Mouse (Mus musculus) stomach, postnatal 0 days (tissue): ENCODE data around the gene Ripply1. TPM values are rescaled to one million over a fixed set of nuclear protein-coding genes. Genes with fewer than 3 reads are reported as not detected.

Source experiments
- ATAC-seq: fragments of 200-750 bp; cut with Nextera tagmentation; 2 replicates; pipeline ENCODE4 v1.8.0; 2017; ENCODE audit not compliant: low FRiP score, low TSS enrichment
- DNase-seq: peaks from one replicate; pipeline ENCODE4 v3.0.0-alpha.2; 2016; ENCODE audit warnings: low spot score
- H3K27ac ChIP-seq: fragments of 300-500 bp; sonication (generic); replicated peaks from 2 replicates; pipeline ENCODE4 v1.5.1; 2014; ENCODE audit warnings: mild to moderate bottlenecking, control low read depth
- H3K27me3 ChIP-seq: fragments of 300-500 bp; sonication (generic); 2 replicates; pipeline ENCODE4 v1.6.1; 2014; ENCODE audit warnings: low read length; ENCODE audit not compliant: control insufficient read depth, insufficient read depth
- H3K36me3 ChIP-seq: fragments of 300-500 bp; sonication (generic); 2 replicates; pipeline ENCODE4 v1.6.1; 2014; ENCODE audit warnings: low read length, mixed read lengths; ENCODE audit not compliant: control insufficient read depth, insufficient read depth
- H3K4me1 ChIP-seq: fragments of 300-500 bp; sonication (generic); replicated peaks from 2 replicates; pipeline ENCODE4 v1.6.1; 2014; ENCODE audit warnings: antibody characterized with exemption; ENCODE audit not compliant: control insufficient read depth, insufficient read depth
- H3K4me2 ChIP-seq: fragments of 300-500 bp; sonication (generic); replicated peaks from 2 replicates; pipeline ENCODE4 v1.6.1; 2014; ENCODE audit warnings: low read depth, mild to moderate bottlenecking, control low read depth, moderate library complexity
- H3K4me3 ChIP-seq: fragments of 300-500 bp; sonication (generic); 2 replicates; pipeline ENCODE4 v1.5.1; 2014; ENCODE audit warnings: low read depth, low read length, control low read depth
- H3K9ac ChIP-seq: fragments of 300-500 bp; sonication (generic); 2 replicates; pipeline ENCODE4 v1.6.1; 2014; ENCODE audit warnings: mild to moderate bottlenecking, low read length, control low read depth, mixed read lengths
- H3K9me3 ChIP-seq: fragments of 300-500 bp; sonication (generic); 2 replicates; pipeline ENCODE4 v1.6.1; 2016; ENCODE audit warnings: low read length; ENCODE audit not compliant: control insufficient read depth
- CTCF ChIP-seq: IDR thresholded peaks from 2 replicates; pipeline ENCODE4 v1.5.1; 2016; ENCODE audit warnings: antibody characterized with exemption, low read depth, mild to moderate bottlenecking, moderate library complexity
- EP300 ChIP-seq: optimal IDR thresholded peaks from 2 replicates; pipeline ENCODE3; 2016; ENCODE audit warnings: antibody characterized with exemption
- WGBS: fragments of 180-500 bp; shearing (Covaris S2); extraction: QIAGEN DNeasy Blood & Tissue Kit; methylation state at CpG from one replicate; pipeline ENCODE4 v1.1.7; 2014; 5-methylcytosine and 5-hydroxymethylcytosine counted together
- polyA plus RNA-seq: library from polyadenylated mRNA; unstranded; fragments of >200 nt; fragmentation: Nextera tagmentation; extraction: Ambion mirVana; gene quantifications from 2 replicates; pipeline ENCODE4 v1.2.1, GENCODE M21; 2015

The Ripply1 gene
- not detected in 2 replicates for polyA plus RNA-seq

GRCm38 (mm10) chrX:139782278-139783044 lies at the start of gene Ripply1:
Ripply1 (minus strand) TSS chrX:139782353.
- Histone ChIP-seq H3K36me3 (no peaks in the 10 kb centered on the region), H3K27ac (no peak within 1 kb of the TSS), H3K9ac (no peak within 1 kb of the TSS), H3K9me3 (no peaks in the 10 kb centered on the region), H3K4me1 (no peaks in the 10 kb centered on the region), H3K4me3 (no peak within 1 kb of the TSS), H3K27me3 (no peaks in the 10 kb centered on the region), H3K4me2 (no peak within 1 kb of the TSS)
- DNase-seq (no peak), ATAC-seq (no peak)
- no peak for TF ChIP-seq CTCF
- no peak for TF ChIP-seq EP300
- WGBS: 62% methylated on average over 6 of the region's 6 CpGs

GRCm38 (mm10) chrX:139828363-139829092 lies 46.4 kb upstream of the Ripply1 start:
- 87% methylated on average over 6 of the region's 6 CpGs for WGBS
- Histone ChIP-seq H3K4me1 (no peaks in the 10 kb centered on the region), H3K27ac (no peak overlapping the region), H3K4me3 (no peak overlapping the region), H3K9me3 (no peaks in the 10 kb centered on the region), H3K9ac (no peak overlapping the region), H3K27me3 (no peaks in the 10 kb centered on the region), H3K36me3 (no peaks in the 10 kb centered on the region), H3K4me2 (no peak overlapping the region)
- DNase-seq: no peak
- no peak for TF ChIP-seq EP300
- TF ChIP-seq CTCF: no peak
- ATAC-seq: no peak

DNA sequence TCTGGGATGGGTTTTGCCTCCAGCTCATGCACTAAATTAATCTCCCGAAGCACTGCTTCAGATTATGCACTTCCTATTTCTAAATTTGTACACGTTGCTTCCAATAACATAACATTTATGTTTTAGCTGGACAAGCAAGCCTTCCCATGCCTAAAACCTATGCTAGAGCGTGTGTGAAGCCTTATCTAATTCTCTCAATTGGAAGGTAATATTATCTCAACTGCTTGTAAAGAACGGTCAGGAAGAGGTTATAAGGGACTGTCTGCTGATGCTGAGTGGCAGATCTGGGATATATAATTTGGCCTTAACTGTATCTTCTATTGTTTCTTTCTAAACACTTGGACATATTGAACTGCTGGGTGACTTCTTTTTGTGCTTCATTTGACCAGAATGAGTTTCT lies 44.8 kb upstream of the Ripply1 start:
- ATAC-seq (no peak), DNase-seq (no peak)
- Histone ChIP-seq H3K36me3 (no peaks in the 10 kb centered on the region), H3K4me3 (no peak overlapping the region), H3K4me1 (no peaks in the 10 kb centered on the region), H3K27me3 (no peaks in the 10 kb centered on the region), H3K9me3 (no peaks in the 10 kb centered on the region), H3K9ac (no peak overlapping the region), H3K4me2 (no peak overlapping the region), H3K27ac (no peak overlapping the region)
- TF ChIP-seq CTCF (no peak), EP300 (no peak)
- 79% methylated on average over 4 of the region's 4 CpGs for WGBS

- WGBS: 62% methylated on average over 1 of the region's 1 CpGs
- Histone ChIP-seq H3K36me3 (no peaks in the 10 kb centered on the region), H3K27ac (no peak overlapping the region), H3K4me1 (no peaks in the 10 kb centered on the region), H3K9me3 (no peaks in the 10 kb centered on the region), H3K4me3 (no peak overlapping the region), H3K4me2 (no peak overlapping the region), H3K27me3 (no peaks in the 10 kb centered on the region), H3K9ac (no peak overlapping the region)
- ATAC-seq: no peak
- DNase-seq: no peak
- no peak for TF ChIP-seq CTCF
- no peak for TF ChIP-seq EP300
These were observed 43.2 kb upstream of the Ripply1 start for GRCm38 (mm10) chrX:139825402-139825801.

GRCm38 (mm10) chrX:139815201-139815600 lies 33.0 kb upstream of the Ripply1 start:
- ATAC-seq (no peak), DNase-seq (no peak)
- no peak overlapping the region for H3K27ac ChIP-seq
- H3K36me3 ChIP-seq: no peaks in the 10 kb centered on the region
- WGBS: 65% methylated on average over 5 of the region's 5 CpGs
- H3K27me3 ChIP-seq: no peaks in the 10 kb centered on the region
- no peak overlapping the region for H3K9ac ChIP-seq
- TF ChIP-seq CTCF (no peak), EP300 (no peak)
- H3K4me2 ChIP-seq: no peak overlapping the region
- no peaks in the 10 kb centered on the region for H3K4me1 ChIP-seq
- no peaks in the 10 kb centered on the region for H3K9me3 ChIP-seq
- no peak overlapping the region for H3K4me3 ChIP-seq
